Mouse (Mus musculus) cortical plate, adult 2 months (tissue): ENCODE measurements at regions not wholly inside any gene's neighbourhood (a gene's known extent, or its start where the extent isn't known, plus 50 kb on each side); places are given as distances from the start of the nearest gene placed in this dataset.

Experiments
- H3K27ac ChIP-seq: fragments of 200-500 bp; 2 replicates; pipeline ENCODE4 v1.5.1; 2012; ENCODE audit warnings: low read length, control low read depth, inconsistent platforms; ENCODE audit not compliant: insufficient read depth
- H3K4me1 ChIP-seq: fragments of 200-500 bp; 2 replicates; pipeline ENCODE4 v1.6.1; 2011; ENCODE audit warnings: low read length; ENCODE audit not compliant: control insufficient read depth, insufficient read depth
- H3K4me3 ChIP-seq: fragments of 200-500 bp; 2 replicates; pipeline ENCODE4 v1.5.1; 2011; ENCODE audit warnings: mild to moderate bottlenecking, low read length, control low read depth; ENCODE audit not compliant: insufficient read depth
- CTCF ChIP-seq: fragments of 200-500 bp; IDR thresholded peaks from 2 replicates; pipeline ENCODE4 v1.5.1; 2011; ENCODE audit warnings: mild to moderate bottlenecking, control low read depth, low read length; ENCODE audit not compliant: insufficient read depth; ENCODE audit errors: extremely low read depth
- POLR2A ChIP-seq: fragments of 200-500 bp; IDR thresholded peaks from 2 replicates; pipeline ENCODE4 v1.6.1; 2011; ENCODE audit warnings: mild to moderate bottlenecking, low read length, control low read depth; ENCODE audit not compliant: insufficient read depth; ENCODE audit errors: extremely low read depth

GRCm38 (mm10) chr1:71900106-71901074, 247.4 kb upstream of the Fn1 start:
- no peak for TF ChIP-seq CTCF
- TF ChIP-seq POLR2A, result no peak
- H3K4me3 ChIP-seq, result no peak overlapping the region
- H3K4me1 ChIP-seq, result peaks cover 2% of the 10 kb centered on the region; the same call in 1 of the 2 replicates
- H3K27ac ChIP-seq, result no peak overlapping the region

GRCm38 (mm10) chr1:71899128-71899527, 246.1 kb upstream of the Fn1 start:
- no peak for TF ChIP-seq POLR2A
- no peak for TF ChIP-seq CTCF
- H3K27ac ChIP-seq, result no peak overlapping the region

DNA sequence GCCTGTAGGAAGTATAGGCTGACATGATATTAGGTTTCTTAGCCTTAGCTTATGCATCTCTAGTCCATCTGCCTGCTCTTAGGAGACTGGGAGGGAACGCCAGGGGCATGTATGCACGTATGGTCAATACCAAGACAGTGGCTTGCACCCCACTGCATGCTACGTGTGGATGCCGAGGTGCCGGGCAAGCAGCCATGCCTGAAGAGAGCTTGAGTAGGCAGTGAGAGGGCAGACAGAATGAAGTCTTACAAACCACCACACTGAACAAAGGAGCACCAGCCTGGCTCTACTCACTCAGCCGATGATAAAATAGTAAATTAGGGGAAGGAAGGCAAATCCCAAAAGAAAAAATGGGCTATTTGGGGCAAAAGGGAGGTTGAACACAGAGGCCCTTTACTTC, 245.2 kb upstream of the Fn1 start:
- H3K4me3 ChIP-seq, result no peak overlapping the region
- no peak overlapping the region for H3K27ac ChIP-seq
- H3K4me1 ChIP-seq, result peaks cover 2% of the 10 kb centered on the region; the same call in 1 of the 2 replicates
- no peak for TF ChIP-seq CTCF
- TF ChIP-seq POLR2A, result no peak

More at GRCm38 (mm10) chr1:71899128-71899527, 246.1 kb upstream of the Fn1 start:
- Histone ChIP-seq H3K4me3 (no peak overlapping the region), H3K4me1 (peaks cover 2% of the 10 kb centered on the region; the same call in 1 of the 2 replicates)

DNA sequence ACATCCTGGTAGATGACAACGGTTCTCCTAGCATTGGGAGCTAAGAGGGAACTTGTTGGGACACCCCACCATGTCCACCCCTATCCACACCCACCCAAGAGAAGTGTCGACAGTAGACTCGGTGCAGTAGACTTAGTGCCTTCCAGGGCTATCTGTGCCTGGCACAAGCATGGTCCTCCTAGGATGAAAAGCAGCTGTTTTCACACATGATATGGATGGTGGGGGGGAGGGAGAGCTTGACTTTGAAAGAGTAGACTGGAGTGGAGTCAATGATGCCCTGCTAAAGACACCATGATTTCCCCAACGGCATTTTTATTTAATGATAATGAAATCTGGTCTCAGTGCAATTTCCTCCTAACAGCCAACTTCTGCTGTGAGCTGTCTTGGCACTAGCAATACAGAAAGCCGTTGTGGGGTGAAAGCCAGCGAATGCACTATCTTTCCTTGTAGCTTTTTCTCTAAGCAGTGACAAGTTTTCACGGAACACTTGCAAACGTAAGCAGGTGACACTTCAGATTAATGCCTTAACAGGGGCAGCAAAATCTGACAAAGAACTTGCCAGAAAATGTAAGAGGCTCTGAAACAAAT, 244.6 kb upstream of the Fn1 start:
- no peak for TF ChIP-seq CTCF
- no peak for TF ChIP-seq POLR2A
- peaks cover 2% of the 10 kb centered on the region; the same call in 1 of the 2 replicates for H3K4me1 ChIP-seq
- H3K27ac ChIP-seq, result no peak overlapping the region
- no peak overlapping the region for H3K4me3 ChIP-seq

DNA sequence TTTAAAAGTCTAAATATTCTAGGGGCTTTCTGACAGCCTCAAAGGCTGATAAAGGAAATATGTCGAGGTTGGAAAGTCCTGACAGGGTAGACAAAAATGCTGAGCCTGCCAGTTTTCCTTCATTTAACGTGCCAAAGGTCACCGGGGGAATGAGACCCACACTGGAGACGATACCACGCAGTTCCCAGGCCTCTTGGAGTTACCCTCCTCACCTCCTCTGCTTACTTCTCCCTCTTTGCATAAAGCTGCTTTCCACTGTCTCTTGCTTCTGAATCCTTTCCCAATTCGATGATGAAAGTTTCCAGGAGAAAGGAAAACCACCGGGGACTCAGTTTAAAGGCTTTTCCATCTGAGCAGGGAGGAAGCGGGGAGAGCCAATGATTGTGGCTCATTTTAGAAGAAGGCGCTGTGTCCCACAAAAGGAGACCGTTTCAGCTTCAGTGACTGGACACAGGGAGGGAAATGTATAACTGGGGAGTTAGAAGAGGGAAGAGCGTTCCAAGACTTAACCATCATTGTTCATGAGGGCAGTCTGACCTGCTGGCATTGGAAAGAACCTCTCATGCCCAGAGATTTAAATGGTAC, 243.2 kb upstream of the Fn1 start:
- TF ChIP-seq CTCF (no peak), POLR2A (no peak)
- Histone ChIP-seq H3K4me1 (peaks cover 2% of the 10 kb centered on the region; the same call in 1 of the 2 replicates), H3K4me3 (no peak overlapping the region)

DNA sequence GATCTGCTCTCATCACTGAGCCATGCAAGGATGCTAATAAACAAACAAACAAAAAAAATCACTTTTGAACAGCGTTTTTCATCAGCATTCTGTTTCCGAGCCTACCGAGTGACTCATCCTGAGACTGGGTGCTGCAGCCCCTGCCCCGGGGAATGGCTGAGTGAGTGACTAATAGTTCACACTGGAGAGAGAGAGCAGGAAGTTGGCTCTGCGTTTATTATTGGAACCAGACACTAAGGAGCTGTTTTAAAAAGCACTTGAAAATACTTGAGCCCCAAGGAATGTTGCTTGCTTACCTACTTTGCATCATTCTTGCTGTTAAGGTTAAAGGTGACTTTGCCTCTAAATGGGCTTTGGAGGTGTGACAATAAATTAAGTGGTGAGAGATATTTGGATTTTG, 240.6 kb upstream of the Fn1 start:
- H3K27ac ChIP-seq, result no peak overlapping the region
- H3K4me3 ChIP-seq, result no peak overlapping the region
- TF ChIP-seq POLR2A (no peak), CTCF (no peak)
- H3K4me1 ChIP-seq, result peaks cover 2% of the 10 kb centered on the region; the same call in 1 of the 2 replicates

More for the DNA sequence above, 243.2 kb upstream of the Fn1 start:
- H3K27ac ChIP-seq, result no peak overlapping the region

GRCm38 (mm10) chr1:71887809-71888208, 234.8 kb upstream of the Fn1 start:
- no peak overlapping the region for H3K4me3 ChIP-seq
- H3K4me1 ChIP-seq, result no peaks in the 10 kb centered on the region
- no peak for TF ChIP-seq CTCF
- TF ChIP-seq POLR2A, result no peak
- H3K27ac ChIP-seq, result no peak overlapping the region

- Histone ChIP-seq H3K4me1 (no peaks in the 10 kb centered on the region), H3K4me3 (no peak overlapping the region), H3K27ac (no peak overlapping the region)
- TF ChIP-seq CTCF (no peak), POLR2A (no peak)
These were observed 233.9 kb upstream of the Fn1 start for GRCm38 (mm10) chr1:71886903-71887302.

GRCm38 (mm10) chr1:71886233-71886632, 233.2 kb upstream of the Fn1 start:
- H3K4me3 ChIP-seq, result no peak overlapping the region

More at GRCm38 (mm10) chr1:71886233-71886632, 233.2 kb upstream of the Fn1 start:
- TF ChIP-seq POLR2A, result no peak
- H3K4me1 ChIP-seq, result no peaks in the 10 kb centered on the region
- no peak overlapping the region for H3K27ac ChIP-seq
